Mouse (Mus musculus): ENCODE results near the gene Slc41a2. TPM values are rescaled to one million over a fixed set of nuclear protein-coding genes. Genes with fewer than 3 reads are reported as not detected.
A peak's percentile ranks its signal among the peaks of the same experiment; 100 is the strongest.

The Slc41a2 gene
- 0.56 and 1.2 TPM in 2 replicates for polyA plus RNA-seq (2014; fragmentation: Nextera tagmentation; extraction: Ambion mirVana)

DNA sequence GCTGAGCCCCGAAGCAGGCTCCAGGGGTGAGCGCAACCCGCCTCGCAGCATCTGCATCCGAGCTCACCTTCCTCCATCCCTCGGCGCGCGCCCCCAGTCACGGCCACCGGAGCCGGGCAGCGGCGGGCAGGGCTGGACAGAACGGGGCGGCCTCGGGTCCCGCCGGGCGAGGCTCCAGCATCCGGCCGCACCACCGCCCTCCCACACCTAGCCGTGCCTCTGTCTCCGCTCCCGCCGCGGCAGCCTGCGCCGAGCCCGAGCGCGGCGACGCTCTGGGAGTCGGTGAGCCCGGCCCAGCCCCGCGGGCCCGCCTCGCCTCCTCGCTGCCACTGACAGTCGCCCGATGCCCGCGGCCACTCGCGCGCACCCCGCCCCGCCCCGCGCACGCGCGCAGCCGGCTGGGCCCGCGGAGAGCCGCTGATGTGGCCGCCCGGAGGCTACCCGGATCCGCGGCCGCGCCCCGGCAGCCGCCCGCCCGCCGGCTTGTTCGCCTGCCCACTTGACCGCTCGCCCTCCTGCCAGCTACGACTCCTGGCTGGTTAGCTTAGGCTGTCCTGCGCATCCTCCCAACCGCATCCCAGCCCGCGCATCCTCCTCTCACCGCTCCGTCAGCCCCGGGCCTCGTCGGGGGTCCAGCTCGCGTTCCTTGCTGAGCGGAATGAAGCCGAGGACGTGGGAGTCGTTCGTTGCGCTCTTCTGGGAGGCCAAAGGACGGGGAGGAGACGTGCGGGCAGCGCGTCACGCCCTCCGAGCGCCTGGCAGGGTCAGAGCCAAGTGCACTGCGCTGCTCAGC, at the start of gene Slc41a2:
TSS of gene Slc41a2 (minus strand) at position 724 of the 793 bp plus-strand sequence.
- Histone ChIP-seq H3K36me3 (ENCODE audit: control insufficient read depth, insufficient read depth, low read length) (no peaks in the 10 kb centered on the region), H3K4me2 (ENCODE audit: low read depth, low read length, severe bottlenecking) (peak within 1 kb of the TSS; percentile 93), H3K4me3 (ENCODE audit: low read depth, low read length) (peak within 1 kb of the TSS; percentile 57), H3K27ac (ENCODE audit: low read depth, low read length) (no peak within 1 kb of the TSS), H3K4me1 (replicated peaks; ENCODE audit: control insufficient read depth, insufficient read depth, low read length) (peaks cover 4% of the 10 kb centered on the region), H3K9me3 (ENCODE audit: control insufficient read depth, low read length) (no peaks in the 10 kb centered on the region), H3K9ac (ENCODE audit: low read length) (peak within 1 kb of the TSS; percentile 63), H3K27me3 (ENCODE audit: control insufficient read depth, insufficient read depth, low read length) (peaks cover 30% of the 10 kb centered on the region)
- ATAC-seq (replicated peaks; ENCODE audit: low FRiP score) = peak; percentile 80
- peak; percentile 84 for DNase-seq (ENCODE audit: low spot score)
- WGBS = under 1% methylated on average over 85 of the region's 102 CpGs

DNA sequence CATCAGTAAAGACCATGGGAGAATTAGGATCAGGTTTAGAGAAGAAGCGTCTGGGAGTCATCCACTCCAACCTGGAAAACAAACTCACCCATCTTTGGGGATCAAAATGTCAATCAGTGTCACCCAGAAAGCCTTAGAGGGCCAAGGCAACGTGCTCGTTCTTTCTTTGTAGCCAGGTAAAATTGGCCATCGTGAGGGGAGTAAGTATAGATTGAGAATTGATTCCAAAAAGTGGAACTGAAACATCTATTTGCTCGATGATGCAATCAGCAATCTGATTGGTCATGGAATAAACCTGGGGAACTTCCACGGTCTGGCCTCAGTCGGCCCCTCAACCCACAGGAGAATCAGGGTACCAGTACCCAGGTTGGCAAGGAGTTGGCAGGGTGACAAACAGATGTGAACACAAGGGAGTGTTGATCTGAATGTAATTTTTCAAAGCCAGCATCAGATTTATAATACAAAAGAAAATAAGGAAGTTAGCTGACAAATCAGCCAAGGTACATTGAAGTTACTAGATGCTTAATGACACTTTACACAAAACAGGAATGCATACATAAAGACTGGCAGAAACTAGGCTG, 47.7 kb upstream of the Slc41a2 start:
- Histone ChIP-seq H3K4me3 (ENCODE audit: low read depth, low read length) (no peak overlapping the region), H3K4me2 (ENCODE audit: low read depth, low read length, severe bottlenecking) (no peak overlapping the region), H3K27ac (ENCODE audit: low read depth, low read length) (no peak overlapping the region), H3K36me3 (ENCODE audit: control insufficient read depth, insufficient read depth, low read length) (no peaks in the 10 kb centered on the region), H3K27me3 (ENCODE audit: control insufficient read depth, insufficient read depth, low read length) (no peaks in the 10 kb centered on the region), H3K9me3 (ENCODE audit: control insufficient read depth, low read length) (no peaks in the 10 kb centered on the region), H3K9ac (ENCODE audit: low read length) (no peak overlapping the region), H3K4me1 (replicated peaks; ENCODE audit: control insufficient read depth, insufficient read depth, low read length) (no peaks in the 10 kb centered on the region)
- DNase-seq (ENCODE audit: low spot score) (peak; percentile 17), ATAC-seq (replicated peaks; ENCODE audit: low FRiP score) (no peak)
- WGBS = 97% methylated on average over 7 of the region's 7 CpGs

DNA sequence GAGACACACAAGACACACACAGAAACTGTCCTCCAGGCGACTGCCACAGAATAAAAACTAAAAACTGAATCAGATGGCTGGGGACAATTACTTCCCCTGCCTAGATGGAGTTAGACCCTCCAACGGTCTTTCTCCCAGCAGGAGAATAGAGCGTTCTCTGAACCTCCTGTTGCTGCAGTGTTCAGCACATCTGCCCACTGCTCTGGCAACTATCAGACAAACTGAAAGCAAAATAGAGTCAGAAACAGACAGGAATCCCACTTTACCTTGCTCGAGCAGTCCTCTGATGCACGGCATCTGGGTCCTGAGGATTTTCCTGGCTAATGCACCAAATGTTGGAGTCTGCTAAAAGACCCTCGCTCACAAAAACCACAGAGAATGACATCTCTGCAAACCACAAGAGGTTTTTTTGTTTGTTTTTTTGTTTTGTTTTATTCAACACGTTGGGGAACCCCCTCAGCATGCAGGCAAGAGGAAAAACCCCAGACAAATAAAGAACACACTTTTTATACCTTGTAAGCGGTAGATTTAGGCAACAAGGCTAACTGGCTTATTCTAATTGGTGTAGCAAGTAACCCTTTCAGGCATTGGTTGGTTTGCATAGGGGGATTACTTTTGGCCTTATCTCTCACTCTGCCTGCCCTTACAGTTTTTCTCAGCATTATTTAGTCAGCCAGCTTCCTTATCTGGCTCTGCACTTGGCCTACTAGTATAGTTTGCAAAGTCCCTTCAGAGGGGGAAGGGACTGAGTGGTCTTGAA, 47.0 kb upstream of the Slc41a2 start:
- ATAC-seq (replicated peaks; ENCODE audit: low FRiP score) (no peak), DNase-seq (ENCODE audit: low spot score) (peak; percentile 2)
- H3K36me3 ChIP-seq (ENCODE audit: control insufficient read depth, insufficient read depth, low read length) = no peaks in the 10 kb centered on the region
- no peaks in the 10 kb centered on the region for H3K4me1 ChIP-seq (replicated peaks; ENCODE audit: control insufficient read depth, insufficient read depth, low read length)
- no peaks in the 10 kb centered on the region for H3K9me3 ChIP-seq (ENCODE audit: control insufficient read depth, low read length)
- H3K4me2 ChIP-seq (ENCODE audit: low read depth, low read length, severe bottlenecking) = no peak overlapping the region
- no peak overlapping the region for H3K4me3 ChIP-seq (ENCODE audit: low read depth, low read length)
- H3K27me3 ChIP-seq (ENCODE audit: control insufficient read depth, insufficient read depth, low read length) = no peaks in the 10 kb centered on the region
- 93% methylated on average over 8 of the region's 8 CpGs for whole genome bisulfite sequencing
- no peak overlapping the region for H3K27ac ChIP-seq (ENCODE audit: low read depth, low read length)
- H3K9ac ChIP-seq (ENCODE audit: low read length) = no peak overlapping the region

DNA sequence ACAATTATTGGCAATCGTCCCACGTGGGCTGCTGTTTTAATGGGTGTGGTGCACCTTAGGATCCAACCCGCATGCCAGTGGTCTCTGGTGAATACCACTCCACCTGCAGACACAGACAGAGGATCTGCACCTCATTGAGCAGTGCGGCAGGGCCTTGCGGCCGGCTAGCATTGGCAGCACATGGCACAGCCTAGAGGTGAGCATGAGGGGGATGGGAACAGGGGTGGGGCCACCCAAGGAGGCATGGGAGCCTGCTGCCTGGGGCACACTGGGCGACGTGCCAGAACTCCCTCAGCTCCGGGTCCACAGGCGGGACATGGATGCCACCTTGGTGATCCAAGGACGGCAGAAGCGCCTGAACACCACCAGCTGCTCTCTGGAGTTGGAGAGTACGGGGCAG, 46.2 kb upstream of the Slc41a2 start:
- DNase-seq (ENCODE audit: low spot score) (peak; percentile 26), ATAC-seq (replicated peaks; ENCODE audit: low FRiP score) (no peak)
- Histone ChIP-seq H3K4me3 (ENCODE audit: low read depth, low read length) (no peak overlapping the region), H3K27me3 (ENCODE audit: control insufficient read depth, insufficient read depth, low read length) (no peaks in the 10 kb centered on the region), H3K4me2 (ENCODE audit: low read depth, low read length, severe bottlenecking) (no peak overlapping the region), H3K9me3 (ENCODE audit: control insufficient read depth, low read length) (no peaks in the 10 kb centered on the region), H3K4me1 (replicated peaks; ENCODE audit: control insufficient read depth, insufficient read depth, low read length) (no peaks in the 10 kb centered on the region), H3K27ac (ENCODE audit: low read depth, low read length) (no peak overlapping the region), H3K9ac (ENCODE audit: low read length) (no peak overlapping the region), H3K36me3 (ENCODE audit: control insufficient read depth, insufficient read depth, low read length) (no peaks in the 10 kb centered on the region)
- WGBS = 93% methylated on average over 13 of the region's 13 CpGs

DNA sequence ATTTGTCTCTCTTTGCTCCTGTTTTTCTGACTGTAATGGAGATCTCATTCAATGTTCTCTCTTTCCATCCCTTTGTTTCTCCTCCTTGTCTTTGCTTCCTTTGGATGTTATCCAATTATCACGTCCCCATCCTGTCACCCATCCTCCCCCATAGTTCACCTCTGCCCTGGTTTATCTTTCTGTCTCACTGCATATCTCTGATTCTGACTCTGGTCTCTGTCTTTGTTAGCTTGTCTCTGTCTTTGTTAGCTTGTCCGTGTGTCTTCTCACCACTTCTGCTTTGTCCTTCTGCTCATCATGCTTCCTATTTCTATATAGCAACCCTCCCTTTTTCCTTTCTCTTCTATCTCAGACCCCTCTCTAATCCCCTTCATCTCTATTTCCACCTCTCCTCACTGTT, 45.3 kb upstream of the Slc41a2 start:
- H3K9ac ChIP-seq (ENCODE audit: low read length) = no peak overlapping the region
- no peak overlapping the region for H3K4me2 ChIP-seq (ENCODE audit: low read depth, low read length, severe bottlenecking)
- DNase-seq (ENCODE audit: low spot score) (no peak), ATAC-seq (replicated peaks; ENCODE audit: low FRiP score) (no peak)
- no peak overlapping the region for H3K4me3 ChIP-seq (ENCODE audit: low read depth, low read length)
- H3K27me3 ChIP-seq (ENCODE audit: control insufficient read depth, insufficient read depth, low read length) = no peaks in the 10 kb centered on the region
- no peaks in the 10 kb centered on the region for H3K4me1 ChIP-seq (replicated peaks; ENCODE audit: control insufficient read depth, insufficient read depth, low read length)
- 86% methylated on average over 2 of the region's 2 CpGs for WGBS
- no peaks in the 10 kb centered on the region for H3K9me3 ChIP-seq (ENCODE audit: control insufficient read depth, low read length)
- H3K27ac ChIP-seq (ENCODE audit: low read depth, low read length) = no peak overlapping the region
- no peaks in the 10 kb centered on the region for H3K36me3 ChIP-seq (ENCODE audit: control insufficient read depth, insufficient read depth, low read length)

DNA sequence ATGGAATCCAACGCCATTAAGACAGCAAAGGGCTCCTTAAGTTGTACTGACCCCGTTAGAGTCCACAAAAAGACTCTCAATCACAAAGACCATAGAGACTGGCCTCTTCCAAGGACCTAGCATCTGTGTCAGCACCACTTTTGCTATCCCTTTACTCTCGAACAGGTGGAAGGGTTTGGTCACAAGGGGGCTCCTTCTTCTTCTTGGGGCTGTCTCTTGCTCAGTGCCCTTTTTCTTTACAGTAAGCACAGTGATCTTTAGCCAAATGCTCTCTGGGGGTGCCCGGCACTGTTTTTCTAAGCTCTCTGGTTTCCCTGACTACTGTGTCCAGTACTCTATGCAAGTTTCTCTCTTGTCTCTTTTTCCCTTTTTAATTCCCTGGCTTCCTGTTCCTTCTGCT, 44.8 kb upstream of the Slc41a2 start:
- Histone ChIP-seq H3K36me3 (ENCODE audit: control insufficient read depth, insufficient read depth, low read length) (no peaks in the 10 kb centered on the region), H3K4me3 (ENCODE audit: low read depth, low read length) (no peak overlapping the region)
- 83% methylated on average over 4 of the region's 4 CpGs for WGBS

DNA sequence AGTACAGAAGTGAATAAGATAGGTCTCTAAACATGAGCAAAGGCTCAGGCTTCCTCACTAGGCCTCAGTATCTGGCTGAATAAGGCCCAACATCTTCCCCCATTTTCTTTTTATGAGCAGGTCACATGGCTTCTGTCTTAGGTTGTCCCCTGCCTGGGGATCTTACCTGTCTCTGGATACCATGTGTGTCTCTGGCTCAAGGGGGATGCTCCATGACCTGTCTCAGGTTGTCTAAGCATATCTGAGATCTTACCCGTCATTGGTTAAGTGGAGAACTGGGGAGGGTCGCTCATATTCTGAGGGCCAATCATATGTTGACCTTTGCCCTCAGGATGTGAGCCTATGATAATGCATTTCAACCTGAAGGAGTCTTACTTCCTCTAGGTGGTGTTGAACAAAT, 42.8 kb upstream of the Slc41a2 start:
- no peak for DNase-seq (ENCODE audit: low spot score)
- ATAC-seq (replicated peaks; ENCODE audit: low FRiP score) = no peak
- H3K27ac ChIP-seq (ENCODE audit: low read depth, low read length) = no peak overlapping the region
- H3K9ac ChIP-seq (ENCODE audit: low read length) = no peak overlapping the region
- WGBS = 94% methylated on average over 2 of the region's 2 CpGs
- no peaks in the 10 kb centered on the region for H3K9me3 ChIP-seq (ENCODE audit: control insufficient read depth, low read length)
- H3K4me1 ChIP-seq (replicated peaks; ENCODE audit: control insufficient read depth, insufficient read depth, low read length) = no peaks in the 10 kb centered on the region
- no peaks in the 10 kb centered on the region for H3K36me3 ChIP-seq (ENCODE audit: control insufficient read depth, insufficient read depth, low read length)
- H3K4me3 ChIP-seq (ENCODE audit: low read depth, low read length) = no peak overlapping the region
- no peak overlapping the region for H3K4me2 ChIP-seq (ENCODE audit: low read depth, low read length, severe bottlenecking)
- H3K27me3 ChIP-seq (ENCODE audit: control insufficient read depth, insufficient read depth, low read length) = no peaks in the 10 kb centered on the region

More for the DNA sequence above, 44.8 kb upstream of the Slc41a2 start:
- no peak overlapping the region for H3K27ac ChIP-seq (ENCODE audit: low read depth, low read length)
- DNase-seq (ENCODE audit: low spot score) (peak; percentile 11), ATAC-seq (replicated peaks; ENCODE audit: low FRiP score) (no peak)
- H3K27me3 ChIP-seq (ENCODE audit: control insufficient read depth, insufficient read depth, low read length) = no peaks in the 10 kb centered on the region
- no peaks in the 10 kb centered on the region for H3K4me1 ChIP-seq (replicated peaks; ENCODE audit: control insufficient read depth, insufficient read depth, low read length)
- no peak overlapping the region for H3K4me2 ChIP-seq (ENCODE audit: low read depth, low read length, severe bottlenecking)
- no peaks in the 10 kb centered on the region for H3K9me3 ChIP-seq (ENCODE audit: control insufficient read depth, low read length)
- no peak overlapping the region for H3K9ac ChIP-seq (ENCODE audit: low read length)

DNA sequence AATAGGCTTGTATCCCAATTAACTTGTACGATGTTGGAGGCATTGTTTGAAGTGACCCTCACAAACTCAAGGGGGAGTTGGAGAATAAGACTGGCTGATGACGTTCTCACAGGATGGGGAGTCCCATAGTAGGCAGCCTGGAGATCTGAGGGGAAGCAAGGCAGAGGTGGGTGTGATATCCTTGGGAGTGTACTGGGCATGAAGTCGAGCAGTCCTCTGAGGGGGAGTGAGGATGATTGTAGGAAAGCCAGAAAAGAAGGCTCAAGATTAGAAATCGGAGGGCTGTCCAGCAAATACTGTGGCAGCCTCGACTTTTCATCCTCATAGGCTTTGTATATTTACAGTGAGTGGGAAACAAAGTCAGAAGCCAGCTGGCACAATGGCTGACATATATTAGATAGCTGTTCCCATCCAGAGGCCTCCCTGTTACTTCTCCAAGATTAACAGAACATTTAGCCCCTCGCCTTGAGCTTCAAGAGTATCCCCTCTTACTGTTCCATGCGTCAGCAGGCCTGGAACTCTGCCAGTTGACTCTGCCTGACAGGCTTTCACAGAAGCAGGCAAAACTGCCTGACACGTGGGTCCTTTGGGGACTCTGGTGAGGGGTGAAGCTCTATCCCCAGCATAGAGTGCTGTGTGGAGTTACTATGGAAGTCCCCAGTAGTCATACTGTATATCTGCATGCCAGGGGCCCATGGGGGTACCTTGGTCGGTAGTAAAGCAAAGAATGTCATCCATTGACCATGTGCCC, 40.6 kb upstream of the Slc41a2 start:
- H3K4me3 ChIP-seq (ENCODE audit: low read depth, low read length) = no peak overlapping the region
- H3K9ac ChIP-seq (ENCODE audit: low read length) = no peak overlapping the region
- ATAC-seq (replicated peaks; ENCODE audit: low FRiP score) (no peak), DNase-seq (ENCODE audit: low spot score) (peak; percentile 37)
- H3K4me1 ChIP-seq (replicated peaks; ENCODE audit: control insufficient read depth, insufficient read depth, low read length) = no peaks in the 10 kb centered on the region
- no peaks in the 10 kb centered on the region for H3K9me3 ChIP-seq (ENCODE audit: control insufficient read depth, low read length)
- no peak overlapping the region for H3K27ac ChIP-seq (ENCODE audit: low read depth, low read length)
- 88% methylated on average over 9 of the region's 9 CpGs for WGBS
- H3K27me3 ChIP-seq (ENCODE audit: control insufficient read depth, insufficient read depth, low read length) = no peaks in the 10 kb centered on the region
- no peak overlapping the region for H3K4me2 ChIP-seq (ENCODE audit: low read depth, low read length, severe bottlenecking)
- peaks cover 6% of the 10 kb centered on the region; the same call in 1 of the 2 replicates for H3K36me3 ChIP-seq (ENCODE audit: control insufficient read depth, insufficient read depth, low read length)
